Mouse (Mus musculus): ENCODE results near the gene Wwox. TPM values are rescaled to one million over a fixed set of nuclear protein-coding genes. Genes with fewer than 3 reads are reported as not detected.

Gene Wwox
- polyA plus RNA-seq, 1 experiment from 2014 or later: 12.9 TPM

- no peak for DNase-seq
- Histone ChIP-seq H3K36me3 (ENCODE audit: control insufficient read depth, insufficient read depth, low read length) (no peaks in the 10 kb centered on the region), H3K4me1 (ENCODE audit: control insufficient read depth, insufficient read depth, low read length) (peaks cover 12% of the 10 kb centered on the region; the same call in 1 of the 2 replicates), H3K27me3 (ENCODE audit: control insufficient read depth, insufficient read depth, low read length) (peaks cover 2% of the 10 kb centered on the region; the same call in 1 of the 2 replicates), H3K4me2 (ENCODE audit: low read length) (no peak overlapping the region), H3K9ac (replicated peaks; ENCODE audit: low read length) (no peak overlapping the region), H3K4me3 (replicated peaks; ENCODE audit: low read depth, low read length) (no peak overlapping the region), H3K27ac (replicated peaks; ENCODE audit: low read depth, low read length) (no peak overlapping the region), H3K9me3 (ENCODE audit: control insufficient read depth, low read length) (no peaks in the 10 kb centered on the region)
- 86% methylated on average over 2 of the region's 2 CpGs for WGBS
- no peak for ATAC-seq (ENCODE audit: low FRiP score, low TSS enrichment)
Observed at GRCm38 (mm10) chr8:114605651-114606050, 166.2 kb downstream of the Wwox start.

- Histone ChIP-seq H3K4me2 (ENCODE audit: low read length) (no peak overlapping the region), H3K27me3 (ENCODE audit: control insufficient read depth, insufficient read depth, low read length) (no peaks in the 10 kb centered on the region), H3K9me3 (ENCODE audit: control insufficient read depth, low read length) (no peaks in the 10 kb centered on the region), H3K4me3 (replicated peaks; ENCODE audit: low read depth, low read length) (no peak overlapping the region), H3K27ac (replicated peaks; ENCODE audit: low read depth, low read length) (no peak overlapping the region), H3K9ac (replicated peaks; ENCODE audit: low read length) (no peak overlapping the region), H3K36me3 (ENCODE audit: control insufficient read depth, insufficient read depth, low read length) (no peaks in the 10 kb centered on the region), H3K4me1 (ENCODE audit: control insufficient read depth, insufficient read depth, low read length) (peaks cover 3% of the 10 kb centered on the region; the same call in 1 of the 2 replicates)
- WGBS: 96% methylated on average over 5 of the region's 5 CpGs
- DNase-seq (no peak), ATAC-seq (ENCODE audit: low FRiP score, low TSS enrichment) (no peak)
Observed at GRCm38 (mm10) chr8:114609330-114609729, 169.9 kb downstream of the Wwox start.

GRCm38 (mm10) chr8:114611075-114611474 is 171.6 kb downstream of the Wwox start:
- no peaks in the 10 kb centered on the region for H3K36me3 ChIP-seq (ENCODE audit: control insufficient read depth, insufficient read depth, low read length)
- no peak overlapping the region for H3K4me3 ChIP-seq (replicated peaks; ENCODE audit: low read depth, low read length)
- no peak overlapping the region for H3K9ac ChIP-seq (replicated peaks; ENCODE audit: low read length)
- ATAC-seq (ENCODE audit: low FRiP score, low TSS enrichment) (no peak), DNase-seq (no peak)
- H3K4me1 ChIP-seq (ENCODE audit: control insufficient read depth, insufficient read depth, low read length): no peaks in the 10 kb centered on the region
- no peak overlapping the region for H3K27ac ChIP-seq (replicated peaks; ENCODE audit: low read depth, low read length)
- H3K9me3 ChIP-seq (ENCODE audit: control insufficient read depth, low read length): no peaks in the 10 kb centered on the region
- WGBS: 75% methylated on average over 7 of the region's 7 CpGs
- no peaks in the 10 kb centered on the region for H3K27me3 ChIP-seq (ENCODE audit: control insufficient read depth, insufficient read depth, low read length)
- H3K4me2 ChIP-seq (ENCODE audit: low read length): no peak overlapping the region

GRCm38 (mm10) chr8:114612091-114612490 is 172.6 kb downstream of the Wwox start:
- no peak overlapping the region for H3K4me2 ChIP-seq (ENCODE audit: low read length)
- DNase-seq (no peak), ATAC-seq (ENCODE audit: low FRiP score, low TSS enrichment) (no peak)
- no peak overlapping the region for H3K9ac ChIP-seq (replicated peaks; ENCODE audit: low read length)
- no peaks in the 10 kb centered on the region for H3K27me3 ChIP-seq (ENCODE audit: control insufficient read depth, insufficient read depth, low read length)
- no peak overlapping the region for H3K27ac ChIP-seq (replicated peaks; ENCODE audit: low read depth, low read length)
- H3K9me3 ChIP-seq (ENCODE audit: control insufficient read depth, low read length): no peaks in the 10 kb centered on the region
- H3K36me3 ChIP-seq (ENCODE audit: control insufficient read depth, insufficient read depth, low read length): no peaks in the 10 kb centered on the region
- 89% methylated on average over 3 of the region's 3 CpGs for WGBS
- no peaks in the 10 kb centered on the region for H3K4me1 ChIP-seq (ENCODE audit: control insufficient read depth, insufficient read depth, low read length)
- H3K4me3 ChIP-seq (replicated peaks; ENCODE audit: low read depth, low read length): no peak overlapping the region

- no peaks in the 10 kb centered on the region for H3K4me1 ChIP-seq (ENCODE audit: control insufficient read depth, insufficient read depth, low read length)
- WGBS: 93% methylated on average over 4 of the region's 4 CpGs
- no peaks in the 10 kb centered on the region for H3K36me3 ChIP-seq (ENCODE audit: control insufficient read depth, insufficient read depth, low read length)
- H3K9ac ChIP-seq (replicated peaks; ENCODE audit: low read length): no peak overlapping the region
- ATAC-seq (ENCODE audit: low FRiP score, low TSS enrichment): no peak
- DNase-seq: no peak
- no peak overlapping the region for H3K4me2 ChIP-seq (ENCODE audit: low read length)
- H3K27ac ChIP-seq (replicated peaks; ENCODE audit: low read depth, low read length): no peak overlapping the region
- 0 out of 2 replicates have a peak, but pooled peaks cover 4% of the 10 kb centered on the region for H3K9me3 ChIP-seq (ENCODE audit: control insufficient read depth, low read length)
- no peaks in the 10 kb centered on the region for H3K27me3 ChIP-seq (ENCODE audit: control insufficient read depth, insufficient read depth, low read length)
- no peak overlapping the region for H3K4me3 ChIP-seq (replicated peaks; ENCODE audit: low read depth, low read length)
Observed at GRCm38 (mm10) chr8:114615413-114615812, 176.0 kb downstream of the Wwox start.

GRCm38 (mm10) chr8:114615908-114616307 is 176.5 kb downstream of the Wwox start:
- Histone ChIP-seq H3K4me2 (ENCODE audit: low read length) (no peak overlapping the region), H3K4me3 (replicated peaks; ENCODE audit: low read depth, low read length) (no peak overlapping the region), H3K9ac (replicated peaks; ENCODE audit: low read length) (no peak overlapping the region), H3K4me1 (ENCODE audit: control insufficient read depth, insufficient read depth, low read length) (no peaks in the 10 kb centered on the region), H3K27me3 (ENCODE audit: control insufficient read depth, insufficient read depth, low read length) (no peaks in the 10 kb centered on the region), H3K36me3 (ENCODE audit: control insufficient read depth, insufficient read depth, low read length) (no peaks in the 10 kb centered on the region), H3K27ac (replicated peaks; ENCODE audit: low read depth, low read length) (no peak overlapping the region), H3K9me3 (ENCODE audit: control insufficient read depth, low read length) (0 out of 2 replicates have a peak, but pooled peaks cover 4% of the 10 kb centered on the region)
- DNase-seq (no peak), ATAC-seq (ENCODE audit: low FRiP score, low TSS enrichment) (no peak)
- WGBS: 92% methylated on average over 6 of the region's 6 CpGs

- 0 out of 2 replicates have a peak, but pooled peaks cover 4% of the 10 kb centered on the region for H3K9me3 ChIP-seq (ENCODE audit: control insufficient read depth, low read length)
- no peaks in the 10 kb centered on the region for H3K27me3 ChIP-seq (ENCODE audit: control insufficient read depth, insufficient read depth, low read length)
- no peak overlapping the region for H3K4me3 ChIP-seq (replicated peaks; ENCODE audit: low read depth, low read length)
- ATAC-seq (ENCODE audit: low FRiP score, low TSS enrichment) (no peak), DNase-seq (no peak)
- H3K4me2 ChIP-seq (ENCODE audit: low read length): no peak overlapping the region
- no peak overlapping the region for H3K9ac ChIP-seq (replicated peaks; ENCODE audit: low read length)
- no peaks in the 10 kb centered on the region for H3K36me3 ChIP-seq (ENCODE audit: control insufficient read depth, insufficient read depth, low read length)
- WGBS: 50% methylated on average over 9 of the region's 9 CpGs
- no peak overlapping the region for H3K27ac ChIP-seq (replicated peaks; ENCODE audit: low read depth, low read length)
- no peaks in the 10 kb centered on the region for H3K4me1 ChIP-seq (ENCODE audit: control insufficient read depth, insufficient read depth, low read length)
Observed at GRCm38 (mm10) chr8:114618908-114619508, 179.6 kb downstream of the Wwox start.

- Histone ChIP-seq H3K9ac (replicated peaks; ENCODE audit: low read length) (no peak overlapping the region), H3K4me3 (replicated peaks; ENCODE audit: low read depth, low read length) (no peak overlapping the region), H3K27ac (replicated peaks; ENCODE audit: low read depth, low read length) (no peak overlapping the region), H3K36me3 (ENCODE audit: control insufficient read depth, insufficient read depth, low read length) (no peaks in the 10 kb centered on the region), H3K4me1 (ENCODE audit: control insufficient read depth, insufficient read depth, low read length) (no peaks in the 10 kb centered on the region), H3K4me2 (ENCODE audit: low read length) (no peak overlapping the region), H3K27me3 (ENCODE audit: control insufficient read depth, insufficient read depth, low read length) (no peaks in the 10 kb centered on the region), H3K9me3 (ENCODE audit: control insufficient read depth, low read length) (no peaks in the 10 kb centered on the region)
- WGBS: 93% methylated on average over 6 of the region's 6 CpGs
- DNase-seq: no peak
- no peak for ATAC-seq (ENCODE audit: low FRiP score, low TSS enrichment)
Observed at GRCm38 (mm10) chr8:114625402-114625801, 185.9 kb downstream of the Wwox start.

GRCm38 (mm10) chr8:114626897-114627296 is 187.4 kb downstream of the Wwox start:
- H3K9ac ChIP-seq (replicated peaks; ENCODE audit: low read length): no peak overlapping the region
- H3K36me3 ChIP-seq (ENCODE audit: control insufficient read depth, insufficient read depth, low read length): no peaks in the 10 kb centered on the region
- no peak for DNase-seq
- no peak overlapping the region for H3K4me2 ChIP-seq (ENCODE audit: low read length)
- WGBS: 75% methylated on average over 9 of the region's 9 CpGs
- H3K4me3 ChIP-seq (replicated peaks; ENCODE audit: low read depth, low read length): no peak overlapping the region
- no peak for ATAC-seq (ENCODE audit: low FRiP score, low TSS enrichment)
- no peaks in the 10 kb centered on the region for H3K9me3 ChIP-seq (ENCODE audit: control insufficient read depth, low read length)
- H3K4me1 ChIP-seq (ENCODE audit: control insufficient read depth, insufficient read depth, low read length): no peaks in the 10 kb centered on the region
- H3K27ac ChIP-seq (replicated peaks; ENCODE audit: low read depth, low read length): no peak overlapping the region
- H3K27me3 ChIP-seq (ENCODE audit: control insufficient read depth, insufficient read depth, low read length): no peaks in the 10 kb centered on the region
